Mouse (Mus musculus): ENCODE results near the gene Grb7.

DNA sequence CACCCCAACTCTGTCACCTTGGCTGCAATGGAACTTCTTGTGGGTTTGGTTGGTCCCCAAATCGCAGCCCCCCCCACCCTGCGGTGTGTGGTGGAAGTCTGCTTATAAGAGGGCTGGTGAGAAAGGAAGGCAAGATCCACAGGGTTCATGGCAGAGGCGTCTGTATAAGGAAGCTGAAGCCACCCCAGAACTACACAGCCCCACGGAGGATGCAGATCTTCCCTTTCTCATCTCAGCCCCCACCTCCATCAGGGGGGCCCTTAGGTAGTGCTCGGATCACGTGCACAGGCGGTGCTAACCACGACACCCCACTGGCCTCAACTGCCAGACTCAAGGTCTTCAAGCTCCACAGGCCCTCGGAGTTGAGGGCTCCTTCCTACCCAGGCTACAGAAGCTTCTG lies 17.7 kb downstream of the Grb7 start:
- TF ChIP-seq CTCF (IDR thresholded peaks at IDR 0.05; ENCODE audit: low read depth, low read length): no peak
- TF ChIP-seq POLR2A (IDR thresholded peaks at IDR 0.05; ENCODE audit: extremely low read depth, insufficient read depth, low read length): no peak
